Mouse (Mus musculus): ENCODE measurements at regions not wholly inside any gene's neighbourhood (a gene's known extent, or its start where the extent isn't known, plus 50 kb on each side); places are given as distances from the start of the nearest gene placed in this dataset.

DNA sequence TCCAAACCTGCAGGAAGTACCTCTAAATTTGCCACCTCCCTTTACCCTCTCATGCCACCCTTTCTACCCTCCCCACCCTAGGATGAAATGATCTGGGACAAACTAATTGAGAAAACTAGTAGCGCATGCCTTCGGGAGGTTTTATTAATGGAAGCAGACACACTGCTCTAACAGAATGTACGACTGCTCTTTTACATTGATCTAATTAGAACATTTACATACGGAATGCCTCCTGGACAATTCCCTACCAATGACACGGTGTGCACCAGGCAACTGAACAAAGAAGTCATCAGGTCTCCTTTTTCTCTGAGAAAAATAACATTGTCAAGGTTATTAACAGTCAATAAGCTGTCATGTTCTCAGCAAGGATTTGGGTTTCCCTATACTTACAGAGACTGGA is 180.5 kb downstream of the Rpl36a-ps1 start:
- Histone ChIP-seq H3K27ac (ENCODE audit: insufficient read depth, low read depth, low read length) (no peak overlapping the region), H3K4me1 (ENCODE audit: control insufficient read depth, insufficient read depth, low read length) (no peaks in the 10 kb centered on the region), H3K4me3 (ENCODE audit: insufficient read depth, low read depth, low read length) (no peak overlapping the region), H3K27me3 (replicated peaks; ENCODE audit: control insufficient read depth, insufficient read depth, low read length) (no peaks in the 10 kb centered on the region), H3K36me3 (ENCODE audit: control insufficient read depth, insufficient read depth, low read length) (no peaks in the 10 kb centered on the region)
- 57% methylated on average over 5 of the region's 5 CpGs for WGBS
- TF ChIP-seq POLR2A (IDR thresholded peaks at IDR 0.05; ENCODE audit: low read depth, low read length), result no peak
- no peak for TF ChIP-seq CTCF (conservative IDR thresholded peaks at IDR 0.05; ENCODE audit: insufficient read depth, insufficient read length, low read depth, low read length)
- no peak for DNase-seq

DNA sequence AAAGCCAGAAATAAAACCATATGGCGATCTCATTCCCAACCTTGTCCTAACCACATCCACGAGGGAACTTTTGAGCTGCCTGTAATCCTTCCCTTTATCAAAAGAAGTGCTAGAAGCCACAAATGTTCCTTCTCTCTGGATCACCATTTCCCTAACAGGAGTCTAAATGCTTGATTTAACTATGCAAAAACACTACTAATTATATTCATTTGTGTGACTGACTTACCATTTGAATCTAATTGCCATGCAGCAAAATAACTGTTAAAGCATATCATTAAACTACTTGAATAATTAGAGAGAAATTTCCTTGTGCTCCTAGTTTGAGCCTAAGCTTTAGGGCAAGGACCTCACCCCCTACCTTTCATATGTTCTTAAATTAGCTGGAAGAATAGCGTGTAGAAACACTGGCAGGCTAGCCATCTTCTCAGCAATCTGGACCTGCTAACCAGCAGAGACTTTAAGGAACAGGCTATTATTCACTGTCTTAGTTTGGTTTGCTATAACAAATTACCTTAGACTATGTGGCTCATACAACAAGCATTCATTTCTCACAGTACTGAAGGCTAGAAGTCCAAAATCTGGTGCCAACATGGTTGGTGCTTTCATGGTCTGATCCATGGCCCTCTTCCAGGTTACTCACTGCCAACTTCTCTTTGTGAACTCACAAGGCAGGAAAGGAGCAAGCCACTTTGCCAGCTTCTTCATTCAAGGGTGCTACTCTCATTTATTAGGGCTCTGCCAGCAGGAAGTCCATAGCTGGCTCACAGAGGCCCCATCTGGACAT is 183.7 kb downstream of the Rpl36a-ps1 start:
- DNase-seq, result peak; percentile 8
- no peaks in the 10 kb centered on the region for H3K4me1 ChIP-seq (ENCODE audit: control insufficient read depth, insufficient read depth, low read length)
- TF ChIP-seq CTCF (conservative IDR thresholded peaks at IDR 0.05; ENCODE audit: insufficient read depth, insufficient read length, low read depth, low read length) (no peak), POLR2A (IDR thresholded peaks at IDR 0.05; ENCODE audit: low read depth, low read length) (no peak)
- 81% methylated on average over 3 of the region's 3 CpGs for WGBS
- H3K27me3 ChIP-seq (replicated peaks; ENCODE audit: control insufficient read depth, insufficient read depth, low read length), result no peaks in the 10 kb centered on the region
- no peaks in the 10 kb centered on the region for H3K36me3 ChIP-seq (ENCODE audit: control insufficient read depth, insufficient read depth, low read length)
- no peak overlapping the region for H3K4me3 ChIP-seq (ENCODE audit: insufficient read depth, low read depth, low read length)
- H3K27ac ChIP-seq (ENCODE audit: insufficient read depth, low read depth, low read length), result no peak overlapping the region

DNA sequence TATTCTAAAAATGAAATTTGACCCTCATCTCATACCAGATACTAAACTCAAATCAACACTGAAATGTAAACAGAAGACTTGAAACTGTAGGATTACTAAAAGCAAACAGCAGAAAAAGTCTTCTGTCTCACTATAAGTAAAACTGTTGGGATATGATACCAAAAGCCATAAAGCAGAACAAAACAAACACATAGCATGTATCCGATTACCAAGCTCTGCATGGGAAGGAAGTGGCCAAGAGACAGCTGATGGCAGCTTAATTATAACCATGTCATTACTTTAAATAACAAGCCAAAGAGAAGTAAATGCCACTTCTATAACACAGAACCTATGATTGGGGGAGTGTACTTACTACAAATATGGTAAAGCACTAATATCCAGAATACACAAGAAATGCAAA is 186.0 kb downstream of the Rpl36a-ps1 start:
- Histone ChIP-seq H3K4me3 (ENCODE audit: insufficient read depth, low read depth, low read length) (no peak overlapping the region), H3K27me3 (replicated peaks; ENCODE audit: control insufficient read depth, insufficient read depth, low read length) (no peaks in the 10 kb centered on the region; the same call in 1 of the 2 replicates), H3K4me1 (ENCODE audit: control insufficient read depth, insufficient read depth, low read length) (no peaks in the 10 kb centered on the region), H3K27ac (ENCODE audit: insufficient read depth, low read depth, low read length) (no peak overlapping the region), H3K36me3 (ENCODE audit: control insufficient read depth, insufficient read depth, low read length) (no peaks in the 10 kb centered on the region)
- WGBS, result 53% methylated on average over 1 of the region's 1 CpGs
- no peak for DNase-seq
- TF ChIP-seq POLR2A (IDR thresholded peaks at IDR 0.05; ENCODE audit: low read depth, low read length) (no peak), CTCF (conservative IDR thresholded peaks at IDR 0.05; ENCODE audit: insufficient read depth, insufficient read length, low read depth, low read length) (no peak)

DNA sequence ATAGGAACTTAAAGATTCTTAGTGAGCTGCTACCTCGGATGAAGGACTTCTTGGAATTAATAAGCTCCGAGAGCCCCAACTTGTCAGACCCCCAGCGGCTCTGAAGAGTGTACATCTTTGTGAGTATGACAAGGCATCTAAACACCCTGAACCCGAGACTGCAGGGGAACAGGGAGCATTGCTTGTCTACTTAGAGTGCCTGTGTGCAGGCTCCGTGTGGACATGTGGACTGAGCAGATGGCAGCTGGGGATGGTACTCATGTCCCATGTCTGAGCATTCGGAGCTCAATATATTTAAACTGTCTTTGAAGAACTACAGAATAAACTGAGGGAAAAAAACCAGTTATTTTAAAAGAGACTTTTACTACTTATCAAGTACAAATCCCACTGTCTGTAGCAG is 189.1 kb downstream of the Rpl36a-ps1 start:
- DNase-seq, result no peak
- H3K36me3 ChIP-seq (ENCODE audit: control insufficient read depth, insufficient read depth, low read length), result no peaks in the 10 kb centered on the region
- H3K4me1 ChIP-seq (ENCODE audit: control insufficient read depth, insufficient read depth, low read length), result no peaks in the 10 kb centered on the region
- 89% methylated on average over 6 of the region's 6 CpGs for WGBS
- H3K4me3 ChIP-seq (ENCODE audit: insufficient read depth, low read depth, low read length), result no peak overlapping the region
- H3K27me3 ChIP-seq (replicated peaks; ENCODE audit: control insufficient read depth, insufficient read depth, low read length), result no peaks in the 10 kb centered on the region; the same call in 1 of the 2 replicates
- no peak overlapping the region for H3K27ac ChIP-seq (ENCODE audit: insufficient read depth, low read depth, low read length)
- no peak for TF ChIP-seq CTCF (conservative IDR thresholded peaks at IDR 0.05; ENCODE audit: insufficient read depth, insufficient read length, low read depth, low read length)
- TF ChIP-seq POLR2A (IDR thresholded peaks at IDR 0.05; ENCODE audit: low read depth, low read length), result no peak

DNA sequence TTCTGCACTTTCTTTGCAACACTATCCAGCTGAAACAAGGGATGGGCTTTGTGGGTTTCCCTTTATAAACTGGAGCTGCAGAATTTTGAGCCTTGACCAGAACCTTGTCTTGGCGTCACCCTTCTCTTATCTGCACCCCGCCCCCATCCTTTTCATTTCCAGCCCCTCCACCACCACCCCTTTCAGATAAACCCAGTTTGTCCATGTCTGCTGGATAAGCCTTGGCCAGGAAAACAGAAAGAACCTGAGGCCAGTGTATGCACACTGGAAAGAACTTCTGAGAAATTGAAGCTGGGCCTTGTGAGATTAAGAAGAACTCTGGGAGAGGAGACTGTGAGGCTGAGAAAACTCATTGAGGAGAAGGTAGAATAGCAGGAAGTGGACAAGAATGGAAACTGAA is 192.8 kb downstream of the Rpl36a-ps1 start:
- DNase-seq, result no peak
- TF ChIP-seq POLR2A (IDR thresholded peaks at IDR 0.05; ENCODE audit: low read depth, low read length) (no peak), CTCF (conservative IDR thresholded peaks at IDR 0.05; ENCODE audit: insufficient read depth, insufficient read length, low read depth, low read length) (no peak)
- Histone ChIP-seq H3K4me1 (ENCODE audit: control insufficient read depth, insufficient read depth, low read length) (no peaks in the 10 kb centered on the region), H3K36me3 (ENCODE audit: control insufficient read depth, insufficient read depth, low read length) (no peaks in the 10 kb centered on the region), H3K27me3 (replicated peaks; ENCODE audit: control insufficient read depth, insufficient read depth, low read length) (no peaks in the 10 kb centered on the region; the same call in 1 of the 2 replicates), H3K4me3 (ENCODE audit: insufficient read depth, low read depth, low read length) (no peak overlapping the region), H3K27ac (ENCODE audit: insufficient read depth, low read depth, low read length) (no peak overlapping the region)
- 94% methylated on average over 2 of the region's 2 CpGs for WGBS

DNA sequence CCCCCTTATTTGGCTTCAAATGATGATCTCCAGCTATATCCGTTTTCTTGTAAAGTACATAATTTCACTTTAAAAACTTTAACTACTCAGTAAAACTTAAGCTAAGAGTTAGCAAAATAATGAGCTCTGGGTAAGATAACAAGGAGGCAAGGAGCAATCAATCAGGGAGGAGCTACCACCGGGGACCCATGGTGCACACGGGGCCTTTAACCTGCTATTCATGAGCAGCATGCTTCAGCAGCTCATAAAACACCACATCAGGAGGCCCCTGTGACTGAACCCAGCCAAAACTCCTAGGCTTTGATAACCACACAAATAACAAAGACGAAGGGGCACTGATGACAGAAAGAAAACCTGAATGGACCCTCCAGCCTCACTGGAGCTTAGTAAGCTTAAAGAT is 202.1 kb downstream of the Rpl36a-ps1 start:
- Histone ChIP-seq H3K36me3 (ENCODE audit: control insufficient read depth, insufficient read depth, low read length) (no peaks in the 10 kb centered on the region), H3K4me1 (ENCODE audit: control insufficient read depth, insufficient read depth, low read length) (no peaks in the 10 kb centered on the region), H3K4me3 (ENCODE audit: insufficient read depth, low read depth, low read length) (no peak overlapping the region), H3K27me3 (replicated peaks; ENCODE audit: control insufficient read depth, insufficient read depth, low read length) (no peaks in the 10 kb centered on the region), H3K27ac (ENCODE audit: insufficient read depth, low read depth, low read length) (no peak overlapping the region)
- no peak for DNase-seq
- TF ChIP-seq POLR2A (IDR thresholded peaks at IDR 0.05; ENCODE audit: low read depth, low read length), result no peak
- 46% methylated on average over 4 of the region's 4 CpGs for WGBS

DNA sequence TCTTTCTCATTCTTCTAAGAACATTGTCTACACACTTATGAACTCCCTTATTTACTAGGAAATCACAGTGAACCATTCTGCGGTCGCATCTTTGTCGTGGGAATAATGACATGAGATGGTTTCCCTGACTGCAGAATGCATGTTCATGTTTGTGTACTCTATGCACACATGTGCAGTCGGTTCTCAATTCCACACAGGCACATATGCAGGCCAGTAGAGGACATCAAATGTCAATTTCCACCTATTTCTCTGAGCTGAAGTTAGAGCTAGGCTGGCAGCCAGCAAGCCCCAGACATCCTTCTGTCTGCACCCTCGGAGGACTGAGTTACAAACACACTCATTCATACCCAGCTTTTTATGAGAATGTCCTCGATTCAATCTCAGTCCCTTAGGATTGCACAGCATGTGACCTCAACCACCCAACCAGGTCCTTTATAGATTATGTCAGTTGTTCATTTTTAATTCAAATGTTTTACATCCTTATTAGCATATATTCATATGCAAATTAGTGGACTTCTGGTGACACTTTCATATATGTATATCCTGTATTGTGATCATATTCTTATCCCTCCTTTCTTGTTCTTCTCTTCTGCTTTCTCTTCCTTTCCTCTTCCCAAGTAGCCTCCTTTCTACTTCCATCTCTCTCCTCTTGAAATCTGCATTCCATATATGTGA is 202.7 kb downstream of the Rpl36a-ps1 start:
- no peaks in the 10 kb centered on the region for H3K27me3 ChIP-seq (replicated peaks; ENCODE audit: control insufficient read depth, insufficient read depth, low read length)
- DNase-seq, result no peak
- H3K4me1 ChIP-seq (ENCODE audit: control insufficient read depth, insufficient read depth, low read length), result no peaks in the 10 kb centered on the region
- no peak for TF ChIP-seq CTCF (conservative IDR thresholded peaks at IDR 0.05; ENCODE audit: insufficient read depth, insufficient read length, low read depth, low read length)
- TF ChIP-seq POLR2A (IDR thresholded peaks at IDR 0.05; ENCODE audit: low read depth, low read length), result no peak
- 83% methylated on average over 6 of the region's 6 CpGs for WGBS
- H3K36me3 ChIP-seq (ENCODE audit: control insufficient read depth, insufficient read depth, low read length), result no peaks in the 10 kb centered on the region
- no peak overlapping the region for H3K4me3 ChIP-seq (ENCODE audit: insufficient read depth, low read depth, low read length)
- H3K27ac ChIP-seq (ENCODE audit: insufficient read depth, low read depth, low read length), result no peak overlapping the region

Measured in kidney, adult 2 months (tissue).